Mouse (Mus musculus) testis, adult 2 months (tissue): Measurements from ENCODE around the gene Nusap1. TPM values are rescaled to one million over a fixed set of nuclear protein-coding genes. Genes with fewer than 3 reads are reported as not detected.

ENCODE experiments used
- H3K27ac ChIP-seq: fragments of 200-500 bp; 2 replicates; pipeline ENCODE4 v1.5.1; 2012; ENCODE audit warnings: low read depth, low read length; ENCODE audit not compliant: control insufficient read depth, insufficient read depth
- H3K27me3 ChIP-seq: fragments of 200-500 bp; 2 replicates; pipeline ENCODE4 v1.6.1; 2012; ENCODE audit warnings: mild to moderate bottlenecking, low read length, moderate library complexity; ENCODE audit not compliant: control insufficient read depth, insufficient read depth
- H3K36me3 ChIP-seq: fragments of 200-500 bp; 2 replicates; pipeline ENCODE4 v1.6.1; 2012; ENCODE audit warnings: mild to moderate bottlenecking, low read length; ENCODE audit not compliant: control insufficient read depth, insufficient read depth
- H3K4me1 ChIP-seq: fragments of 200-500 bp; 2 replicates; pipeline ENCODE4 v1.6.1; 2012; ENCODE audit warnings: low read length; ENCODE audit not compliant: control insufficient read depth, insufficient read depth
- H3K4me3 ChIP-seq: fragments of 200-500 bp; 2 replicates; pipeline ENCODE4 v1.5.1; 2012; ENCODE audit warnings: low read depth, mild to moderate bottlenecking, low read length, moderate library complexity, mixed read lengths; ENCODE audit not compliant: control insufficient read depth
- CTCF ChIP-seq: fragments of 200-500 bp; IDR thresholded peaks from 2 replicates; pipeline ENCODE4 v1.5.1; 2012; ENCODE audit warnings: low read depth, mild to moderate bottlenecking, inconsistent platforms, low read length, moderate library complexity; ENCODE audit not compliant: control insufficient read depth, insufficient read depth, insufficient replicate concordance
- POLR2A ChIP-seq: fragments of 200-500 bp; IDR thresholded peaks from 2 replicates; pipeline ENCODE4 v1.6.1; 2012; ENCODE audit warnings: low read depth, mild to moderate bottlenecking, inconsistent platforms, low read length, moderate library complexity; ENCODE audit not compliant: control insufficient read depth
- polyA plus RNA-seq: library from polyadenylated mRNA; depleted of rRNA; stranded (reverse); fragments of >200 nt; gene quantifications from 2 replicates; pipeline ENCODE4 v1.2.3, GENCODE M21; 2012; rRNA removed

The Nusap1 gene
- 6.0 and 7.1 TPM in 2 replicates for polyA plus RNA-seq

DNA sequence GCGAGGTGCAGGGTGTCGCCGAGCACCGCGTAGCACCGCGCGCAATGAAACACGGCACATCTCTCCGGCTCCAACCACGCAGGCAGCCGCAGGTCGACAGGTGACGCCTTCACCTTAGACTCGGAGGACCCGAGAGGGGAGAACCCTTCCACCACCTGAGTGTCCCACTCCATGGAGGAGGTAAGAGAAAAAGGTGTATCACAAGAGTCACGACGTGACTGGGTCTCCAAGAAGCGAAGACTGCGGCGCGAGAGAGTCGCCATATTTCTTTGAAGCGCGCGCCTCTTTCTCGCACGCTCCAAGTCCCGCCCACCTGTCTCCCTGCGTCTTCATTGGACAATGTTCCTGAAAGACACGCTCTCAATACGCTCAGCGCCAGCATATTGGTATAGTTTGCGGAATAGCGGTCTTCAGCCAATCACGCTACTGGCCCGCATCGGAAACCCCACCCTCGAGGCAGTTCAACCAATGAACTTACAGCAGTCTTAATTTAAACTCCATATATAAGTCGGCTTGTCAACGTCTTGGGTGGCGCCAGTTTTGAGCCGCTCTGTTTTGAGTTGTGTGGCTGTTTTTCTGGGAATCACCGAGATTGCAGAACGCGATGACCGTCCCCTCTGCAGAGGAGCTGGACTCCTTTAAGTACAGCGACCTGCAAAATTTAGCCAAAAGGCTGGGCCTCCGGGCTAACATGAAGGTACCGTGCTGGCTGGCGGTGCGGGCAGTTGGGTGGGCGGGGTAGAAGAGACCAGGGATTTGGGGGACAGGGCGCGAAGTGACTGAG, at the start of gene Nusap1, which contains the start of gene Oip5:
Gene Nusap1 (plus strand): TSS at position 100 of the 784 bp plus-strand sequence.
Gene Oip5 (minus strand): TSS at position 271 of the 784 bp plus-strand sequence.
- TF ChIP-seq CTCF (no peak), POLR2A (peak; percentile 57)
- Histone ChIP-seq H3K27ac (peak within 1 kb of the TSS; percentile 79), H3K4me1 (no peaks in the 10 kb centered on the region), H3K4me3 (peak within 1 kb of the TSS; percentile 89), H3K36me3 (no peaks in the 10 kb centered on the region), H3K27me3 (no peaks in the 10 kb centered on the region)

DNA sequence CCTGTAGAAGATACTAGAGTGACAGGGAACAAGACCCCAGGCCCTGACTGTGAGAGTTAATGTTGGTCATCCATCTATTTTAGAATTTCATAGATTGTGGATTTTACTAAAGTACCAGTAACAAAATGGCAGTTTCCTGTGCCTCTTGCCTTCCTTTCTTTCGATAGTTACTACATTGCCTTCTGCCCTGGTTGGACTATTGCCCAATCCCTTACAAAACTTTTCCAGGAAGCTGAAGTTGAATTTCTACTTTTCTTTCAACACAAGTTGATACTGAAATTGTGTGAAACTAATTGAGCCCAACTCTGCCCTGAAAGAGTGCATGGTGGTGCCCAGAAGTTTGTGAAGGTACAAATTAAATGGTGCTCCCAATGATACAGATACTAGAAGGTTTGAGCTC, 45.6 kb upstream of the Nusap1 start:
- H3K4me1 ChIP-seq: no peaks in the 10 kb centered on the region
- no peak for TF ChIP-seq CTCF
- no peak for TF ChIP-seq POLR2A
- H3K4me3 ChIP-seq: no peak overlapping the region

DNA sequence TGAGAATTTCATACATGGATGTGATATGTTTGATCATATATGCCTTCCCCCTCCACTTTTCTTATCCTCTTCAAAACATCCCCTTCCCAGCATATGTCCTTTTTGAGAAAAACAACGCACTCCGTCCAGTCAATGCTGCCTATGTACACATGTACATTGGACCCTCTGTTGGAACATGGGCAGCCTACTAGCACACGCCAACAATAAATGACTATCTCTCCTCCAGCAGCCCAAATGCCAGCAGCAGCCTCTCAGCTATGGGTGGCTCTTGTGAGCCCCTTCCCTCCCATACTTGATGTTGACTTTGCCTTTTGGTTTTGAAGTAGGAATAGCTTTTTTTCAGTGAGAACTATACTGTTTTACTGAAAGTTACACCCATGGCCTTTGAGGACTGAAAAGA, 36.5 kb upstream of the Nusap1 start:
- Histone ChIP-seq H3K27ac (no peak overlapping the region), H3K27me3 (no peaks in the 10 kb centered on the region), H3K36me3 (no peaks in the 10 kb centered on the region), H3K4me3 (no peak overlapping the region), H3K4me1 (no peaks in the 10 kb centered on the region)
- TF ChIP-seq CTCF (no peak), POLR2A (no peak)

More for the DNA sequence above, 45.6 kb upstream of the Nusap1 start:
- Histone ChIP-seq H3K36me3 (no peaks in the 10 kb centered on the region; the same call in 1 of the 2 replicates), H3K27ac (no peak overlapping the region), H3K27me3 (no peaks in the 10 kb centered on the region)

DNA sequence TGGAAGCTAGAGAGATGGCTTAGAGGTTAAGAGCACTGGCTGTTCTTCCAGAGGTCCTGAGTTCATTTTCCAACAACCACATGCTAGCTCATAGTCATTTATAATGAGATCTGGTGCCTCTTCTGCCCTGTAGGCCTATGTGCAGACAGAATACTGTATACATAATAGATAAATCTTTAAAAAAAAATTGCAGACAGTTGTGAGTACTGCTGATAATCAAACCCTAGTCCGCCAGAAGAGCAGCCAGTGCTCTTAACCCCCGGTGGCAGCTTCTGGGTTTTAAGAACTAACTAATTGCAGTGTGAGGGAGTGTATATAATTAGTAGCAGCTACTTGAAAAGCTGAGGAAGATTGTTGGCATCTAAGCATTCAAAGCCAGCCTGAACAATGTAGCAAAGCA, 34.7 kb upstream of the Nusap1 start:
- Histone ChIP-seq H3K27me3 (no peaks in the 10 kb centered on the region), H3K4me1 (no peaks in the 10 kb centered on the region), H3K4me3 (no peak overlapping the region), H3K27ac (no peak overlapping the region), H3K36me3 (no peaks in the 10 kb centered on the region)
- TF ChIP-seq POLR2A (no peak), CTCF (no peak)

DNA sequence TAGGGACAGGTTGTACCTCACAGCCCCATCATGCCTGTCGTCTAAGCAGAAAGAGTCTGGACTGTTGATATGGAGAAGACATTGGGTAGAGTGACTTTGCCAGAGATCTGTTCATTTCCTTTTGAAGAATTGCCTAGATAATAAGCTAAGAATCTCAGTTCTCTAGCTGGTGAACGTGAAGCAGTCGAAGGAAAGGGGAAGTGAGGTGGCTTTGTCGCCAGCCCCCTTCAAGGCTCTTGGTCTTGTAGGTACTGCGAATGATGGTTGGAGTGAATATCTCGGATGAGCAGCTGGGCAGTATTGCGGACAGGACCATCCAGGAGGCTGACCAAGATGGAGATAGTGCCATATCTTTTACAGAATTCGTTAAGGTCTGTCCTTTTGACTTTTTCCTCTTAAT, 33.8 kb upstream of the Nusap1 start:
- no peak for TF ChIP-seq POLR2A
- TF ChIP-seq CTCF: no peak
- Histone ChIP-seq H3K4me1 (no peaks in the 10 kb centered on the region), H3K27ac (no peak overlapping the region), H3K27me3 (no peaks in the 10 kb centered on the region), H3K4me3 (no peak overlapping the region), H3K36me3 (no peaks in the 10 kb centered on the region)

DNA sequence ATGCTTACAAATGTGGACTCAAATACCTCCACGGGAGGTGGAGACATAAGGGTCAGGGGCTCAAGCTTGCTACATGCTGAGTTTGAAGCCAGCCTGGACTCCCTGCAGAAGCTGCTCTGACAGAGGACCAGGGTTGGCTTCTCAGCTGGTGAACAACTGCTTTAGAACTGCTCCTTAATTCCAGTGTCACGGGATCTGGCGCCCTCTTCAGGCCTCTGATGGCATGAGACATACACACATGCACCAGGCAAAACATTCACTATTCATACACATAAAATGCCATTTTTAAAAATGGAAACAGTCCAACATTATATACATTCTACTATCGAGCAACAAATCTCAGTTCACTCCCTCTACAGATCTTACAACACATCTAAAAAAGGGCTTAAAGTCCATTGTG, 30.7 kb upstream of the Nusap1 start:
- H3K4me1 ChIP-seq: no peaks in the 10 kb centered on the region
- no peak overlapping the region for H3K27ac ChIP-seq
- no peak overlapping the region for H3K4me3 ChIP-seq
- H3K36me3 ChIP-seq: no peaks in the 10 kb centered on the region
- TF ChIP-seq POLR2A: no peak
- peak; percentile 52; the same call in 1 of the 2 replicates for TF ChIP-seq CTCF
- no peaks in the 10 kb centered on the region for H3K27me3 ChIP-seq

DNA sequence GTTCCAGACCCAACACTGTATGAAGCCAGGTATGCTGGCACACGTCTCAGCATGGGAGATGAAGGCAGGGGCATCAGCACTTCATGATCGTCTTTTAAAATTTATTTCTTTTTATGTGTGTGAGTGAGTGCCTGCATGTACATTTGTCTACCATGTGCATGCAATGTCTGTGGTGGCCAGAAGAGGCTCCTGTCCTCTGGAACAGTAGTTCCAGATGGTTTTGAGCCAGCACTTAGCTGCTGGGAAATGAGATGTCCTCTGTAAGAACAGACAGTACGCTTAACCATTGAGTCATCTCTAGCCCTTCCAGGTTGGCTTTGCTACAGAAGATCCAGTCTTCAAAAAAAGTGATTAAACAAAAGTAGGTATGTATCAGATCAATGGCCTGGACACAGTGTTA, 26.9 kb upstream of the Nusap1 start:
- H3K36me3 ChIP-seq: no peaks in the 10 kb centered on the region
- no peaks in the 10 kb centered on the region for H3K4me1 ChIP-seq
- no peak for TF ChIP-seq POLR2A
- TF ChIP-seq CTCF: no peak
- no peaks in the 10 kb centered on the region for H3K27me3 ChIP-seq
- H3K4me3 ChIP-seq: no peak overlapping the region
- H3K27ac ChIP-seq: no peak overlapping the region

DNA sequence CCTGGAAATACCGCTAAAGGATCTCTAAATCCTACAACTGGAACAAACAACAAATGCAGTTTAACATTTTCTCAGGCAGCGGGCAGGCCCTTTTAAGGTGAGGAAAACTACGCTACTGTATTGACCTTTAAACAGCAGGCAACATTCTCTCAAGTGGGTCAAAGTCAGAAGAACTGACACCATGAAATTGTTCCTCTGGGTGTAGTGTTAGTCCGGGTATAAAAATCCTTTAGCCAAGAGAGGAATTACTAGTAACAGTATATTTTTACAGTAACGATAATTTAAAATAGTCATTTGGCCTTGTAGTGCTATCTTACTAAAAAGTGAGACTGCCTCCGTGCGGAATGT, 24.4 kb upstream of the Nusap1 start:
- no peaks in the 10 kb centered on the region for H3K4me1 ChIP-seq
- peak overlapping the region; percentile 86 for H3K27ac ChIP-seq
- H3K36me3 ChIP-seq: peaks cover 5% of the 10 kb centered on the region
- H3K27me3 ChIP-seq: no peaks in the 10 kb centered on the region
- H3K4me3 ChIP-seq: peak overlapping the region; percentile 84; the same call in 1 of the 2 replicates
- TF ChIP-seq POLR2A: no peak
- no peak for TF ChIP-seq CTCF
